Mouse (Mus musculus) gastrocnemius, adult 2 months (tissue): Measurements from ENCODE around the gene Mmp24. TPM values are rescaled to one million over a fixed set of nuclear protein-coding genes. Genes with fewer than 3 reads are reported as not detected.

Experiments
- DNase-seq: peaks from one replicate; pipeline ENCODE4 v3.0.0; 2022
- H3K27ac ChIP-seq: fragments of 200-600 bp; 2 replicates; pipeline ENCODE4 v1.8.1; 2022; ENCODE audit warnings: mild to moderate bottlenecking
- H3K4me3 ChIP-seq: fragments of 200-600 bp; 2 replicates; pipeline ENCODE4 v1.8.1; 2022; ENCODE audit warnings: mild to moderate bottlenecking, moderate library complexity
- CTCF ChIP-seq: fragments of 200-600 bp; IDR thresholded peaks from 2 replicates; pipeline ENCODE4 v1.8.1; 2022; ENCODE audit warnings: antibody characterized with exemption, mild to moderate bottlenecking, moderate library complexity
- intact Hi-C: fragments of 180-260 bp; cut with DNase I; formaldehyde crosslinking; loops from one replicate; pipeline ENCODE4 v1.15.1; 2025
- total RNA-seq, 2 experiments: library from RNA; stranded (reverse); gene quantifications; 2 replicates each; pipeline ENCODE4 v1.2.3; 2021

Mmp24 gene
- total RNA-seq, 2 experiments from 2014 or later, result not detected

GRCm38 (mm10) chr2:155860102-155860501 lies 85.0 kb downstream of the Mmp24 start:
- Histone ChIP-seq H3K4me3 (no peak overlapping the region), H3K27ac (no peak overlapping the region)
- intact Hi-C loops, result no loop called here
- no peak for TF ChIP-seq CTCF
- no peak for DNase-seq

- no peak for TF ChIP-seq CTCF
- Histone ChIP-seq H3K4me3 (no peak overlapping the region), H3K27ac (no peak overlapping the region)
- no peak for DNase-seq
- intact Hi-C loops, result no loop called here
Observed at GRCm38 (mm10) chr2:155861581-155861980, 86.4 kb downstream of the Mmp24 start.

- no peak overlapping the region for H3K4me3 ChIP-seq
- intact Hi-C loops, result no loop called here
- no peak for TF ChIP-seq CTCF
- no peak for DNase-seq
- no peak overlapping the region for H3K27ac ChIP-seq
Observed at GRCm38 (mm10) chr2:155862573-155863300, 87.6 kb downstream of the Mmp24 start.

- no peak overlapping the region for H3K27ac ChIP-seq
- no peak overlapping the region for H3K4me3 ChIP-seq
- DNase-seq, result no peak
- intact Hi-C loops, result no loop called here
- no peak for TF ChIP-seq CTCF
Observed at GRCm38 (mm10) chr2:155863301-155863867, 88.2 kb downstream of the Mmp24 start.

Other genes with a start within 250 kb of the Mmp24 start
- gene Gss, start 182.5 kb upstream of the Mmp24 start, total RNA-seq, result 1 to 10 TPM; 5.7 to 6.4 TPM
- 1 to 10 TPM; 5.1 to 9.8 TPM for gene Myh7b, start 164.1 kb upstream of the Mmp24 start, total RNA-seq
- 100 to 1,000 TPM in 1 of 2 experiments, 10 to 100 TPM in 1; 93.4 to 102 TPM for gene Trpc4ap, start 83.0 kb upstream of the Mmp24 start, total RNA-seq
- 1 to 10 TPM; 4.2 to 4.4 TPM for gene Edem2, start 45.9 kb upstream of the Mmp24 start, total RNA-seq
- gene Gm17581, start 39.5 kb upstream of the Mmp24 start, total RNA-seq, result not detected
- 10 to 100 TPM in 1 of 2 experiments, 1 to 10 TPM in 1; 9.9 to 21.3 TPM for gene Procr, start 24.2 kb upstream of the Mmp24 start, total RNA-seq
- 10 to 100 TPM; 25.8 to 27.8 TPM for gene BC029722, start 44.1 kb downstream of the Mmp24 start, total RNA-seq
- 10 to 100 TPM; 41.0 to 46.7 TPM for gene Eif6, start 51.6 kb downstream of the Mmp24 start, total RNA-seq
- gene Fam83c, start 59.5 kb downstream of the Mmp24 start, total RNA-seq, result not detected
- 100 to 1,000 TPM; 139 to 198 TPM for gene Uqcc1, start 155.0 kb downstream of the Mmp24 start, total RNA-seq
- gene Gm15557, start 165.4 kb downstream of the Mmp24 start, total RNA-seq, result not detected
- gene Gdf5, start 170.0 kb downstream of the Mmp24 start, total RNA-seq, result under 1 TPM in 1 of 2 experiments, not detected in 1; 0.08 TPM
- gene Cep250, start 181.1 kb downstream of the Mmp24 start, total RNA-seq, result 1 to 10 TPM; 3.8 to 4.6 TPM
- gene 6430550D23Rik, start 232.6 kb downstream of the Mmp24 start, total RNA-seq, result under 1 TPM; 0.66 to 0.70 TPM
- 10 to 100 TPM; 41.3 to 47.4 TPM for gene Ergic3, start 232.7 kb downstream of the Mmp24 start, total RNA-seq